ENCODE assay signal across 8 mouse cellular contexts in the genomic region with DNA sequence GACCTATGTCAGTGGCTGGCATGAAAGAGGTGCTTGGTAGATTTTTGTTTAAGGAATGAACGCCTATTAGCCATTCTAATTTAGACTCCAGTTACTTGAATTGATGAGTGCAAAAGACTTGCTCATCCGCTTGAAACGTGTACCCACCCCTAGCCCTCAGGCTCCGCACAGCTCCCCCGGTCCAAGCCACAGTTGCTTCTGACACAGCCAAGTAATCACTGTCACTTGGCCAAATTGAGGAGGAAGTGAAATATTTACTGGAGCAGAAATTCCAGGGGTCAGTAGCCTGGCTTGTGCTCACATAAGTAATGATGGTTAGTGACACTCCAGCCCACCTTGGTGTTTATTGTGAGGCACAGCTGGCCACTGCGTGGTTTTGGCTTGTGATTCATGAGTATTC.
DNase-seq lines count a peak whose midpoint lies in the region; ATAC-seq lines count a peak whose summit lies in the region.

No protein-coding gene starts in this region.

- WGBS in hindbrain, embryonic 13.5 days: 28% methylated on average over 6 of the region's 6 CpGs
- WGBS in liver, embryonic 12.5 days (ENCODE audit: insufficient replicate concordance): 62% methylated on average over 6 of the region's 6 CpGs
- WGBS in stomach, embryonic 14.5 days: 36% methylated on average over 6 of the region's 6 CpGs

- no peaks in the 10 kb centered on the region for H3K27me3 ChIP-seq in hindbrain, embryonic 13.5 days
- H3K27me3 ChIP-seq in liver, embryonic 12.5 days (replicated peaks): no peaks in the 10 kb centered on the region; the same call in 1 of the 2 replicates
- no peaks in the 10 kb centered on the region for H3K27me3 ChIP-seq in stomach, embryonic 14.5 days (ENCODE audit: control insufficient read depth, insufficient read depth, low read length)

- peak overlapping the region; percentile 26; the same call in 1 of the 2 replicates for H3K9ac ChIP-seq in hindbrain, embryonic 13.5 days
- no peak overlapping the region for H3K9ac ChIP-seq in liver, embryonic 12.5 days
- no peak overlapping the region for H3K9ac ChIP-seq in stomach, embryonic 14.5 days (replicated peaks; ENCODE audit: low read depth, low read length)

- H3K4me2 ChIP-seq in hindbrain, embryonic 13.5 days: peak overlapping the region; percentile 22
- H3K4me2 ChIP-seq in liver, embryonic 12.5 days: peak overlapping the region; percentile 48
- peak overlapping the region; percentile 10; the same call in 1 of the 2 replicates for H3K4me2 ChIP-seq in stomach, embryonic 14.5 days (replicated peaks; ENCODE audit: low read depth, low read length)

- H3K9me3 ChIP-seq in hindbrain, embryonic 13.5 days: no peaks in the 10 kb centered on the region
- no peaks in the 10 kb centered on the region for H3K9me3 ChIP-seq in liver, embryonic 12.5 days (replicated peaks)
- no peaks in the 10 kb centered on the region for H3K9me3 ChIP-seq in stomach, embryonic 14.5 days (ENCODE audit: control insufficient read depth, low read depth, low read length)

- peaks cover 53% of the 10 kb centered on the region for H3K4me1 ChIP-seq in hindbrain, embryonic 13.5 days (replicated peaks)
- H3K4me1 ChIP-seq in liver, embryonic 12.5 days: peaks cover 15% of the 10 kb centered on the region; the same call in 1 of the 2 replicates
- 0 out of 2 replicates have a peak, but pooled peaks cover 9% of the 10 kb centered on the region for H3K4me1 ChIP-seq in stomach, embryonic 14.5 days (ENCODE audit: control insufficient read depth, insufficient read depth, low read length)

- peak; percentile 92 for DNase-seq in Muller cell, postnatal 12 days (ENCODE audit: inconsistent ontology term)
- peak; percentile 84 to 85 for DNase-seq in cerebellum, postnatal 10 days
- no peak for DNase-seq in urinary bladder, adult 18-20 months (ENCODE audit: low spot score in 2 of 2)
- DNase-seq in right cerebral cortex, postnatal 14 days: no peak
- no peak for DNase-seq in urinary bladder, postnatal 10 days (ENCODE audit: low spot score)

- no peaks in the 10 kb centered on the region for H3K36me3 ChIP-seq in hindbrain, embryonic 13.5 days
- no peaks in the 10 kb centered on the region for H3K36me3 ChIP-seq in liver, embryonic 12.5 days
- H3K36me3 ChIP-seq in stomach, embryonic 14.5 days (ENCODE audit: control insufficient read depth, insufficient read depth, low read length): no peaks in the 10 kb centered on the region

- ATAC-seq in hindbrain, embryonic 13.5 days (ENCODE audit: low FRiP score): no peak
- ATAC-seq in liver, embryonic 12.5 days: no peak
- no peak for ATAC-seq in stomach, embryonic 14.5 days (ENCODE audit: insufficient number of reproducible peaks, insufficient read depth, low FRiP score, low read depth)

- peak overlapping the region; percentile 53 for H3K27ac ChIP-seq in hindbrain, embryonic 13.5 days
- H3K27ac ChIP-seq in liver, embryonic 12.5 days: no peak overlapping the region
- H3K27ac ChIP-seq in stomach, embryonic 14.5 days (ENCODE audit: low read length): no peak overlapping the region; the same call in 1 of the 2 replicates

- no peak overlapping the region for H3K4me3 ChIP-seq in hindbrain, embryonic 13.5 days
- H3K4me3 ChIP-seq in liver, embryonic 12.5 days: no peak overlapping the region
- no peak overlapping the region for H3K4me3 ChIP-seq in stomach, embryonic 14.5 days (ENCODE audit: low read depth, low read length)

Comparison
In these comparisons a context has a peak if more than half of its experiments do, and no peak if none do; other contexts are left out.
1. DNase-seq: peak in Muller cell, postnatal 12 days (single experiment) and cerebellum, postnatal 10 days (2 of 2); none in urinary bladder, adult 18-20 months (0 of 2), right cerebral cortex, postnatal 14 days (single experiment) and urinary bladder, postnatal 10 days (single experiment).
2. Peak in every context shown above with its lines, with median percentiles within 50 percentile points of each other: H3K4me2 ChIP-seq.